Mouse (Mus musculus) olfactory bulb, adult 2 months (tissue): ENCODE data around the gene Ikbip. TPM values are rescaled to one million over a fixed set of nuclear protein-coding genes. Genes with fewer than 3 reads are reported as not detected.

Source experiments
- H3K27ac ChIP-seq: fragments of 200-500 bp; 2 replicates; pipeline ENCODE4 v1.5.1; 2012; ENCODE audit warnings: low read depth, low read length; ENCODE audit not compliant: insufficient read depth
- H3K4me1 ChIP-seq: fragments of 200-500 bp; 2 replicates; pipeline ENCODE4 v1.6.1; 2012; ENCODE audit warnings: low read length; ENCODE audit not compliant: control insufficient read depth, insufficient read depth
- H3K4me3 ChIP-seq: fragments of 200-500 bp; 2 replicates; pipeline ENCODE4 v1.5.1; 2012; ENCODE audit warnings: mild to moderate bottlenecking, low read depth, low read length, moderate library complexity; ENCODE audit not compliant: insufficient read depth
- CTCF ChIP-seq: fragments of 200-500 bp; IDR thresholded peaks from 2 replicates; pipeline ENCODE4 v1.5.1; 2012; ENCODE audit warnings: low read depth, mild to moderate bottlenecking, low read length, moderate library complexity; ENCODE audit not compliant: insufficient read depth
- POLR2A ChIP-seq: fragments of 200-500 bp; IDR thresholded peaks from 2 replicates; pipeline ENCODE4 v1.6.1; 2012; ENCODE audit warnings: mild to moderate bottlenecking, low read depth, low read length, moderate library complexity; ENCODE audit not compliant: insufficient read depth
- WGBS: fragments of 180-500 bp; shearing (Covaris S2); methylation state at CpG from one replicate; pipeline ENCODE4 v1.1.7; 2018; 5-methylcytosine and 5-hydroxymethylcytosine counted together
- polyA plus RNA-seq: library from polyadenylated mRNA; stranded (reverse); fragments of >200 nt; gene quantifications from 2 replicates; pipeline ENCODE4 v1.2.4, GENCODE M21; 2012; ENCODE audit warnings: low replicate concordance; ENCODE audit not compliant: missing spikeins, insufficient read depth, insufficient read length

Gene Ikbip
- polyA plus RNA-seq, 1 experiment = not detected

GRCm38 (mm10) chr10:91102799-91103590, 20.3 kb downstream of the Ikbip start:
- Histone ChIP-seq H3K27ac (no peak overlapping the region), H3K4me1 (no peaks in the 10 kb centered on the region), H3K4me3 (no peak overlapping the region)
- WGBS = 92% methylated on average over 14 of the region's 14 CpGs
- TF ChIP-seq POLR2A (no peak), CTCF (no peak)

GRCm38 (mm10) chr10:91105981-91106380, 23.2 kb downstream of the Ikbip start:
- Histone ChIP-seq H3K27ac (no peak overlapping the region), H3K4me3 (no peak overlapping the region), H3K4me1 (no peaks in the 10 kb centered on the region)
- no peak for TF ChIP-seq CTCF
- no peak for TF ChIP-seq POLR2A
- 90% methylated on average over 3 of the region's 3 CpGs for WGBS

- Histone ChIP-seq H3K4me1 (no peaks in the 10 kb centered on the region), H3K27ac (no peak overlapping the region), H3K4me3 (no peak overlapping the region)
- TF ChIP-seq CTCF (no peak), POLR2A (no peak)
- WGBS = 67% methylated on average over 4 of the region's 4 CpGs
Observed at GRCm38 (mm10) chr10:91109841-91110240, 27.1 kb downstream of the Ikbip start.

GRCm38 (mm10) chr10:91116958-91117357, 34.2 kb downstream of the Ikbip start:
- no peaks in the 10 kb centered on the region for H3K4me1 ChIP-seq
- TF ChIP-seq POLR2A = no peak
- TF ChIP-seq CTCF = no peak
- no peak overlapping the region for H3K27ac ChIP-seq
- no peak overlapping the region for H3K4me3 ChIP-seq
- WGBS = 76% methylated on average over 12 of the region's 12 CpGs

- WGBS = 5% methylated on average over 6 of the region's 6 CpGs
- Histone ChIP-seq H3K27ac (no peak overlapping the region), H3K4me1 (peaks cover 2% of the 10 kb centered on the region), H3K4me3 (no peak overlapping the region)
- TF ChIP-seq POLR2A = no peak
- TF ChIP-seq CTCF = no peak
Observed at GRCm38 (mm10) chr10:91122646-91123045, 39.9 kb downstream of the Ikbip start.

GRCm38 (mm10) chr10:91123281-91123827, 40.6 kb downstream of the Ikbip start:
- WGBS = under 1% methylated on average over 44 of the region's 44 CpGs
- Histone ChIP-seq H3K4me1 (peaks cover 2% of the 10 kb centered on the region), H3K27ac (peak overlapping the region; percentile 93), H3K4me3 (peak overlapping the region; percentile 94)
- TF ChIP-seq CTCF (no peak), POLR2A (no peak)

- Histone ChIP-seq H3K4me3 (peak within 1 kb of the TSS; percentile 94), H3K4me1 (peaks cover 2% of the 10 kb centered on the region), H3K27ac (peak within 1 kb of the TSS; percentile 93)
- TF ChIP-seq POLR2A (peak; percentile 100), CTCF (no peak)
- WGBS = 10% methylated on average over 59 of the region's 59 CpGs
Observed at GRCm38 (mm10) chr10:91123828-91124822, 41.4 kb downstream of the Ikbip start, which contains the start of gene Slc25a3. Slc25a3 (minus strand) TSS chr10:91124059.

- WGBS = 87% methylated on average over 10 of the region's 10 CpGs
- Histone ChIP-seq H3K27ac (no peak overlapping the region), H3K4me1 (peaks cover 2% of the 10 kb centered on the region), H3K4me3 (no peak overlapping the region)
- TF ChIP-seq CTCF (no peak), POLR2A (no peak)
Observed at GRCm38 (mm10) chr10:91126618-91127355, 44.0 kb downstream of the Ikbip start.
